Mouse (Mus musculus): ENCODE results near the gene Ptger4.

GRCm38 (mm10) chr15:5157386-5157785, 86.6 kb downstream of the Ptger4 start:
- TF ChIP-seq CTCF (IDR thresholded peaks at IDR 0.05; ENCODE audit: control insufficient read depth, insufficient read depth, low read length) = no peak
- TF ChIP-seq POLR2A (IDR thresholded peaks at IDR 0.05; ENCODE audit: borderline replicate concordance, control insufficient read depth, low read depth, low read length) = no peak

All from bone marrow, adult 2 months (tissue).